Mouse (Mus musculus): ENCODE results near the gene Adarb1.

GRCm38 (mm10) chr10:77449315-77450158 is 31.5 kb upstream of the Adarb1 start:
- TF ChIP-seq ZNF384 (IDR thresholded peaks at IDR 0.05; ENCODE audit: low read depth, low read length) (peak; percentile 65; the same call in 1 of the 2 replicates), MAFK (IDR thresholded peaks at IDR 0.05; ENCODE audit: insufficient read depth, low read depth, low read length) (no peak), CHD2 (IDR thresholded peaks at IDR 0.05; ENCODE audit: low read depth, low read length) (no peak), HCFC1 (IDR thresholded peaks at IDR 0.05; ENCODE audit: borderline replicate concordance, insufficient read depth, low read length) (no peak), ZC3H11A (IDR thresholded peaks at IDR 0.05; ENCODE audit: borderline replicate concordance, low read depth, low read length) (no peak)

Data from ES-E14 (cell line).